Mouse (Mus musculus) inflammation-experienced regulatory T-cells, adult 6 months (primary cell): ENCODE measurements around the gene Pten. TPM values are rescaled to one million over a fixed set of nuclear protein-coding genes. Genes with fewer than 3 reads are reported as not detected.
"Not testable (repeated sequence)": the region's sequence is repeated elsewhere in the genome, so short reads cannot be mapped to it uniquely, and the experiment has no call there.

Experiments used
- ATAC-seq: one replicate; pipeline ENCODE4 v1.8.0; 2017
- polyA plus RNA-seq, 3 experiments: library from polyadenylated mRNA; unstranded; fragments of 100-300 nt; shearing (Covaris generic); gene quantifications; one replicate each; pipeline ENCODE4 v1.2.1; 2017

Pten gene
- polyA plus RNA-seq, 3 experiments from 2014 or later = 13.6 to 17.2 (median 16.0) TPM

GRCm38 (mm10) chr19:32818759-32819158 lies 61.5 kb downstream of the Pten start:
- ATAC-seq = no peak

DNA sequence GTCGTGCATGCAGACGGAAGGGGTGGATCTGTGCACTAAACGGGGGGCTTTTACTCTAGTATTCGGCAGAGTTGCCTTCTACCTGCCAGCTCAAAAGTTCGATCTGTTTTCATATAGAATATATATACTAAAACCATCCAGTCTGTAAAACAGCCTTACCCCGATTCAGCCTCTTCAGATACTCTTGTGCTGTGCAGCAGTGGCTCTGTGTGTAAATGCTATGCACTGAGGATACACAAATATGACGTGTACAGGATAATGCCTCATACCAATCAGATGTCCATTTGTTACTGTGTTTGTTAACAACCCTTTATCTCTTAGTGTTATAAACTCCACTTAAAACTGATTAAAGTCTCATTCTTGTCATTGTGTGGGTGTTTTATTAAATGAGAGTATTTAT lies 65.7 kb downstream of the Pten start:
- not testable (repeated sequence) for ATAC-seq

DNA sequence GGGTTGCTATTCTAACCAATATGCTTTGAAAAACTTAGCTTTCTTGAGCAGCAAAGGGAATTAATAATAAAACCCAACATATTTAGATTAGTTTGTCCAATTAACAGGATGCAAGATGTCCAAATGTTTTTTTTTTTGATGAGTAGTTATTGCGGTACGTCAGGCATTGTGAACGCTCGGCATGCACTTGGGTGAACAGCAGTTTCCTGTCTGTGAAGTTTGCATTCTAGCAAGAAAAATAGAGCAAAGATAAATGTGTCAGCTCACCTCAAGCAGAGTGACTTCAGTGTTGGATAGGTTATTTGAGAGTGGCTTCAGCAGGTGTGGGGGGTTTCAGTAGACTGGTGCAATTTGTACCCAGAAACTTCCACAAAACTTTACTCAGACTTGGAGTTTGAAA lies 69.3 kb downstream of the Pten start:
- no peak for ATAC-seq

- no peak for ATAC-seq
These were observed 72.6 kb downstream of the Pten start for GRCm38 (mm10) chr19:32829871-32830270.

DNA sequence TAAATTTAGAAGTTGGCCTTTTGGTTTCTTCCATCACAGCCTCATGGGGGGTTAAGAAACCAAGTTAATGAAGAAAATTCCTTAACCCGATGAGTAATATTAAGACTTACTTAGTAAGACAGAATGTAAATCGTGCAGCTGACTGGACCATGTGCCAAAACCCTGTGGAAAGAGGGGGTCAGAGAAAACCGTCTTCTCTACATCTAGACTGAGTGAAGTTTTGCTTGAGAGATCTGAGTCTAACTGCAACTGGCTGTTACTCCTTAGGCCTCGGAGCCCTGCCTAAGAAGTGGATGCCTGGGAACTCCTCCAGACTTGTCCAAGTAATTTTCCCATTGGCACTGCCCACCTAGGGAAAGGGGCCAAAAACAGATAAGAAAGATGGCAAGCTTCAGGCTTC lies 74.0 kb downstream of the Pten start:
- ATAC-seq = no peak

DNA sequence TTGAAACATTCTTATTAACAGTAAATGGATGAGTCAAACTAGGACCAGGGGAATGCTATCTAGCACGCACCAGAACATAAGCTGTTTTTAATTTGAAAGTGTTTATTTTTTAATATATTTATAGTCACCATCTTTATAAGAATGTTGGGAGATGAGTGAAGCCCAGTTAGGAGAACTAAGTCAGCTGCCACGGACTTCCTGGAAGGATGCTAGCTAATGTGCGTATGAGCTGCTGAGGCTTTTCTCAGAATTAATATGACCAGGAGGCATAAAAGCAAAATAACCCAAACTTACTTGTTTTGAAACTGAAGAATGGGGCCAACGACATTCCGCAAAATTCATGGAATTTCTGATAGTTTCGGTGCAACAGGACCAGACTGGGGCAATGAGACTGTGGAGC lies 83.2 kb downstream of the Pten start:
- no peak for ATAC-seq

DNA sequence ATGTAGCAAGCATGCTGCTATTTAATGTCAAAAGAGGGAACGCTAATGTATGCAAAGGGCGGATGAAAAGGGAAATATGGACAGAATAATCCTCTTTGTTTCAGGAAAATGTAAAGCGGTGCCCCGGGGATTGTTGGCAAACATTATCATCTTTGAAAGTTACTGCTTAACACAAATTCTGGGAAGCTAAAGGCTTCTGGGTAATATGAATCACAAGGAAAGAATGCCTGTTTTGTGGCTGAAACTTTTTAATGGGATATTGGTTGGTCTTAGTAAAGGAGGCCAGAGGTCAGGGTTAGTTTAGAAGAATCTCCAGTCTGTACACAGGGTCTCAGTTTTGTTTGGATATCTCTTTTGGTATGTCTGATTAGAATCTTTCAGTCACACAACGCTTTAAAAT lies 87.2 kb downstream of the Pten start:
- no peak for ATAC-seq

DNA sequence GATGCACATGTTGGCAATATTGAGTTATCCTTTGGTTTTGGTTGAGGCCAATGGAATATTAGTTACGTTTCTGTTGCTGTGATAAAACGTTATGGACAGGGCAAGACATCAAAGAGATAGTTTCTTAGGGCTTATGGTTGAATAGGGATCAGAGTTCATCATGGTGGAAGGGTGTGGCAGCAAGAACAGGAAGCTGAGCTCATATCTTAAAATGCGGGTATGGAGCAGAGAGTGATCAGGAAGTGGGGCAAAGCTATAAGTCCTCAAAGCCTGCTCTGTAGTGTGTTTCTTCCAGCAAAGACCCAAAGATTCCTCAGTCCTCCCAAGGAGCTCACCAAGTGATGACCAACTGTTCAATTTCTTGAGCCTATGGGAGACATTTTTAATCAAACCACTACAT lies 90.7 kb downstream of the Pten start:
- ATAC-seq = no peak

- ATAC-seq = no peak
These were observed 95.0 kb downstream of the Pten start for GRCm38 (mm10) chr19:32852306-32852705.

DNA sequence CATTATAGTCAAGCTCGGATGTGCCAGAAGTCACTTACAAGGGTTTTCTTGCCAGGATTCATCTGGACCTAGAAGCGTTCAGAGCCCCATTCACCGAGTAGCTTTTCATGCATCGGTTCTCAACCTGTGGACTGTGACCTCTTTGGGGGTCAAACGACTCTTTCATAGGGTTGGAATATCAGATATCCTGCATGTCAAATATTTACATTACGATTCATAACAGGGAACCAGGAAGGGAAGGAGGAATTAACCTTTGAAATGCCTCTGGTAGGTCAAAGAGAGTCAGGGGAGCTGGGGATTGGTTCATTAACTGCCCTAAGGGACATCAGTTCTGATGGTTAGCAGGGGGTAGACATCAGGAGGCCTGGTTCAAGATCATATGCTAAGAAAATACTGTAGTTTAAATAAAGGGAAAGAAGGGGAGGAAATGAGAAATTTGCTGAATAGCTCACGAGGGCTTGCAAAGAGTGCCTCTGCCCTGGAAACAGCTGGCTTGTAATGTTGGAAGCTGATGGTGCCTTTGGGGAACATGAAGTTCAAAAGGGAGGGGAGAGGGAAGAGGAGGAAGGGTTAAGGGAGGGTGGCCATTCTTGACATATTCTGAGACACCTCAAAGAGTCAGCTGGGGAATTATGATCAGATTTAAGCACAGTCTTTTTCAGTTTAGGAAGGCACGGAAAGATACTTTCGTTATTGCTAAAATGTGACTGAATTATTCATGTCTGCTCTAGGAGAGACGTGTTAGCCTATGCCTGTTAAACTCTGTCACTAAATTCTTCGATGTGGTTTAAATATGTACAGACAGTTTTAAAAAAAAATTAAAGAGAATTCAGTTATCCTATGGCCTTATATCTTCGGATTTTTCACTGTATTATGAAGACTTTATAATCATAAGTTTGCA lies 104.6 kb downstream of the Pten start:
- no peak for ATAC-seq

DNA sequence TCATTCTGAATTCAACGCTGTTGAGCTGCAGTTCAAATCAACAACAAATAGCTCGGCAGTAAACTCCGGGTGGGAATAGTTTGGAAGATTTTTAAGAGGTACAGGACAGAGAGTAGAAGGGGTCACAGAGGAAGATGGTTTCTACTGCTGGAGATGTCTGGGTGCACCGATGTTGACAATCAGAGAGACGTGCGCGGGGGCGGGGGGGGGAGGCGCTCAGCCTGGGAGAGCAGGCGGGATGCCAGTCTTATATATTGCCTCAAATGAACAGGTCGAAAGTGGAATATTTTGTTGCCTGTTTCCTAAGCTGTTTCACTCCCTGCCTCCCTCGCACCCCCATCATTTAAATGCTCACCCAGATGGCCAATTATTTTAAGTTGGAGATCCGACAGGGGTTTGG lies 109.5 kb downstream of the Pten start:
- no peak for ATAC-seq

DNA sequence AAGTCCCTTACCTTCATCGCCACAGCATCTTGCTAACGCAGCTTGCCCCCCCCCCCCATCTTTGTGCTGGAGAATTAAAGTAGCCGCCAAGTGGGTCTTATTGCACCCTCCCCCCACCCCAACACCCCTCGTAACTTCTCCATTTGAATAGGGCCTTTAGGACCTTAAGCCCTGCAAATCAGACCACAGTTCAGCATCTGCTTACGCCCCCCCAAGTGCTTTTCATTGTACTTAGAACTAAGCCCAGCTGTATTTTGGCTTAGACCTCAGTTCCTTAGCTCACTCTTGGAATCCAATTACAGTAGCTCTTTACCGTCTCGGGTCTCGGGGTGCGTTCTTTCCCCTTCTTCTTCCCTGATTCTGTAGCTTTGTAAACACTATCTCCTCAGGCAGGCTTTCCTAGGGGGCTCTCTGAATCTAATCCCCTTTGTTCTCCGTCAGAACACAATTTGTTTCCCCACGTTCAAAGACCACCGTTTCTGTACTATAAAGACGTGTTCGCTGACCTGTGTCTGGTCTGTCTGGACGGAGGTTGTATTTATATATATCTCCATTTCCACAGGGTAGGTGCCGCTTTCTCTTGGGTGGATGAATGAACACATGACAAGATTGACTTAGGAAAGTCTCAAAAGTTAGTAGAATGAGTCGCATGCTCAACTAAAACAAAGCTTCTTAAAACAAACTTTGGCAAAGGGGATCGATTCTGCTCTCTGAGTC lies 110.0 kb downstream of the Pten start:
- ATAC-seq = no peak

GRCm38 (mm10) chr19:32868560-32868959 lies 111.3 kb downstream of the Pten start:
- no peak for ATAC-seq

DNA sequence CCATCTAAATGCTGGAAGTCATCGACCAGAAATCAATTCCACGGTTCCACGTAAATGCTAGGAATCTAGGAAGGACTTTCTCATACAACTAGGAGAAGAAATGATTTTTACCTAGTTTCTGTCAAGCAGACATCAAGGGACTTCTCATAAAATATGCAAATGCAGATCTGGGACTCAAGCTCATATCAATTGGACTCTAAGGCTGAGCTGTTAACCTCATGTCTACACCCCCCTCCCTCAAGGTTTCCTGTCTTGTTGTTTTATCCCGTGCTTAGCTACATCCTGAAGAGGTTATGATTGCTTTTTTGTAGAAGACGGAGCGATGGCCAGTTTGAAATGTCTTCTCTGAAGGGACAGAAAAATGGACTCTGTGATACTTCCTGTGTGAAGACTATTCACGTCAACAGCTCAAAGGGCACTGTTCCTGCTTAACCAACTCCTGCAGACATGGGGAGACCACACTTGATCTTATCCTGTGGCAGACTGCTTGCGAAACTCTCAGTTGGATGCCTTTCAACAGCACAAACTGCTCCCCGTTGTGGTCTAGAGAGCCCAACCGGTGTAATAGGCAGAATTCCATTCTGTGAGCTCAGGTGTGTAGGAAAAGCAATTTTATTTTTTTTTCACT lies 111.9 kb downstream of the Pten start:
- ATAC-seq = no peak

DNA sequence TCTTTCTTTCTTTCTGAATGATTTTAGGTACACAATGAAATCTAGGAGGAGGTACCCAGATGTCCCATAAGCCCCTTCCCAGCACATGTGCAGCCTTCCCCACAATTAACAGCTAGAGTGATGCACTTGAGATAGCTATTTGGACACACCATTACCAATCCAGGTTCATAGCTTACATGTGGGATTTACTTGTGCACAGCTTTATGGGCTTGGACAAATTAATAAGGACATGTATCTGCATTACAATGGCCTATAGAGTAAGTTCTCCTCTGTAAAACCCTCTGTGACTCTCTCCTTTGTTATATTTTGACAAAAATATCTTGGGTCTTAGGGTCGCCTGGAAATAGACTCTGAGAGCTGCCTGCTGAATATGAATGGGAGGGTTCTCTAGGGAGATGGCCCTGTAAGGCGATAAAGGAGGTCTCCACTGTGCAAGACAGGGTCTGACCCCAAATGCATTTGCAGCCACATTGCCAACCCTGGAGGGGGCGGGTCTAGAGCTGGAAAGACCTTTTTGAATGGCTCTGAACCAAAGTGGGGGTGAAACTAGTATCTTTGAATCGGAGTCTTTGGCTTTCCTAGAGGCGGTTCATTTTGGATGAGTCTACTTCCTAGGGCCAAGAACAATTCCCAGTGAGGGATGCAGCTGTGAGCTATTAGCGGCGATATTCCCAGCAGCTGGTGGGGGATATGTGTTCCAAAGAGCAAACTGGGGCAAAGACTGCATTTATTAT lies 116.8 kb downstream of the Pten start:
- no peak for ATAC-seq

Other genes with a start within 250 kb of the Pten start
- gene Papss2, start 161.7 kb upstream of the Pten start, polyA plus RNA-seq = under 1 TPM; 0.30 to 0.39 (median 0.39) TPM
- gene Atad1, start 17.7 kb upstream of the Pten start, polyA plus RNA-seq = 100 to 1,000 TPM in 1 of 3 experiments, 10 to 100 TPM in 2; 92.3 to 115 (median 99.8) TPM